ENCODE assay signal across 28 mouse cellular contexts in the genomic region with DNA sequence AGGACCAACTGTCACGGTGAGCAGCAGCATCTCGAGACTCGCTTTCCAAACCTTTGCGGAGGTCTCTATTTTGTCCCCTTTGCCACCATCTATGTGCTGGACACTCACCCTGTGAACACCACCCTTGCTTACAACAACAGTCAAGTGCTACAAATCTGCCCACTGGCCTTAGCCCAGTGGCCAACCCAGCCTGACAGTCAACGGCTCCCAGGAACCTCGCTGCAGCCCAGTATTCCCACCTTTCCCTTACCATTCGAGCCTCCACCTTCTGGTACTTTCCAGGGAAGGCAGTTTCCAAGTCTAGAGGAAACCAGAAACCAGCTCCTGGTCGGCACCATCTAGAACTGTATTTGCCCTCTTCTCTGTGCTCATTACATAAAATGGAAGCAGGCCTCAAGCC.
"Had no signal": no experiment of that assay in that cellular context is flagged by ENCODE, and none has a peak within 500 bp of the region (broad histone marks: within the 10 kb centered on the region; RNA-seq: fewer than 3 reads in every experiment).

No protein-coding gene starts in this region.

- H3K4me3 ChIP-seq: heart, adult 2 months; heart, embryonic 12.5 days; heart, embryonic 13.5 days; heart, embryonic 15.5 days; hindbrain, embryonic 10.5 days; hindbrain, embryonic 12.5 days; hindbrain, embryonic 13.5 days; hindbrain, embryonic 15.5 days; intestine, embryonic 15.5 days; kidney, embryonic 15.5 days; layer of hippocampus, adult 2 months had no signal

- H3K4me1 ChIP-seq: heart, embryonic 15.5 days; intestine, embryonic 15.5 days; kidney, embryonic 15.5 days had no signal

- H3K27me3 ChIP-seq: heart, embryonic 12.5 days; heart, embryonic 13.5 days; heart, embryonic 15.5 days; hindbrain, embryonic 12.5 days; hindbrain, embryonic 13.5 days; hindbrain, embryonic 15.5 days; intestine, embryonic 15.5 days; kidney, embryonic 15.5 days had no signal

- DNase-seq: heart, adult 2 months; heart, postnatal 10 days; heart, postnatal 36 days; heart, postnatal 4 days; kidney, adult 11 months; kidney, adult 18-20 months; kidney, adult 2 months; kidney, adult 8-10 months; kidney, adult 9 months; kidney, postnatal 14 days; kidney, postnatal 25 days; kidney, postnatal 36 days; kidney, postnatal 4 days; layer of hippocampus, adult 9-11 months; layer of hippocampus, postnatal 36 days had no signal

- H3K27ac ChIP-seq: heart, adult 2 months; heart, embryonic 13.5 days; heart, embryonic 15.5 days; hindbrain, embryonic 10.5 days; hindbrain, embryonic 13.5 days; hindbrain, embryonic 14.5 days; hindbrain, embryonic 15.5 days; hindbrain, postnatal 0 days; intestine, embryonic 15.5 days; kidney, embryonic 15.5 days; kidney, postnatal 0 days; layer of hippocampus, adult 2 months had no signal

- H3K9me3 ChIP-seq: heart, embryonic 12.5 days; heart, embryonic 13.5 days; heart, embryonic 15.5 days; hindbrain, embryonic 10.5 days; hindbrain, embryonic 12.5 days; hindbrain, embryonic 13.5 days; hindbrain, embryonic 15.5 days; intestine, embryonic 15.5 days; kidney, embryonic 15.5 days had no signal

- H3K36me3 ChIP-seq: heart, embryonic 15.5 days; hindbrain, embryonic 10.5 days; hindbrain, embryonic 13.5 days; hindbrain, embryonic 15.5 days; intestine, embryonic 15.5 days had no signal
